Mouse (Mus musculus) G1E (cell line): ENCODE data around the gene Foxl1.

Experiments used
- CTCF ChIP-seq: IDR thresholded peaks from 2 replicates; pipeline ENCODE4 v1.5.1; 2012; ENCODE audit warnings: low read depth, low read length, inconsistent platforms, mixed read lengths
- TAL1 ChIP-seq: conservative IDR thresholded peaks from 2 replicates; pipeline ENCODE4 v1.6.1; 2012; ENCODE audit warnings: low read depth, low read length, inconsistent platforms, mixed read lengths

- TF ChIP-seq CTCF (no peak), TAL1 (no peak)
Observed at GRCm38 (mm10) chr8:121129265-121129940, 1.7 kb downstream of the Foxl1 start.
